Mouse (Mus musculus): ENCODE measurements around the gene Slc7a14.

- TF ChIP-seq GATA1 (IDR thresholded peaks at IDR 0.05; ENCODE audit: low read length), result no peak
- TF ChIP-seq TAL1 (IDR thresholded peaks at IDR 0.05; ENCODE audit: low read length), result no peak
Measured at GRCm38 (mm10) chr3:31272635-31273034, 37.5 kb downstream of the Slc7a14 start.

Measured in erythroblast, embryonic 14.5 days (primary cell).